Mouse (Mus musculus): ENCODE results near the gene B2m. TPM values are rescaled to one million over a fixed set of nuclear protein-coding genes. Genes with fewer than 3 reads are reported as not detected.

B2m gene
- polyA plus RNA-seq, 2 experiments = 145 to 308 TPM

- ATAC-seq (ENCODE audit: low FRiP score, low read depth) = no peak
- no peak overlapping the region for H3K4me3 ChIP-seq (replicated peaks; ENCODE audit: low read length)
- H3K9me3 ChIP-seq (ENCODE audit: control insufficient read depth, low read length) = no peaks in the 10 kb centered on the region
- H3K9ac ChIP-seq (ENCODE audit: low read depth, low read length, severe bottlenecking) = no peak overlapping the region
- 73% methylated on average over 11 of the region's 11 CpGs for WGBS
- no peak for TF ChIP-seq POLR2A (IDR thresholded peaks at IDR 0.05; ENCODE audit: borderline replicate concordance, extremely low read depth, insufficient read depth, insufficient read length)
- H3K4me1 ChIP-seq (ENCODE audit: control insufficient read depth, insufficient read depth, low read length) = 0 out of 2 replicates have a peak, but pooled peaks cover 4% of the 10 kb centered on the region
- peak overlapping the region; percentile 29; the same call in 1 of the 2 replicates for H3K27ac ChIP-seq (replicated peaks; ENCODE audit: low read depth, low read length)
- no peaks in the 10 kb centered on the region for H3K27me3 ChIP-seq (ENCODE audit: control insufficient read depth, insufficient read depth, low read length)
- DNase-seq (ENCODE audit: low spot score) = no peak
- H3K36me3 ChIP-seq (ENCODE audit: control insufficient read depth, insufficient read depth, low read length) = no peaks in the 10 kb centered on the region
- H3K4me2 ChIP-seq (replicated peaks; ENCODE audit: low read depth, low read length, severe bottlenecking) = no peak overlapping the region
Observed at GRCm38 (mm10) chr2:122164293-122164692, 16.8 kb downstream of the B2m start.

GRCm38 (mm10) chr2:122171292-122171691 lies 23.8 kb downstream of the B2m start:
- WGBS = 86% methylated on average over 6 of the region's 6 CpGs
- Histone ChIP-seq H3K4me2 (replicated peaks; ENCODE audit: low read depth, low read length, severe bottlenecking) (no peak overlapping the region), H3K9me3 (ENCODE audit: control insufficient read depth, low read length) (no peaks in the 10 kb centered on the region), H3K27ac (replicated peaks; ENCODE audit: low read depth, low read length) (no peak overlapping the region), H3K4me1 (ENCODE audit: control insufficient read depth, insufficient read depth, low read length) (no peaks in the 10 kb centered on the region), H3K9ac (ENCODE audit: low read depth, low read length, severe bottlenecking) (no peak overlapping the region), H3K36me3 (ENCODE audit: control insufficient read depth, insufficient read depth, low read length) (no peaks in the 10 kb centered on the region), H3K4me3 (replicated peaks; ENCODE audit: low read length) (no peak overlapping the region), H3K27me3 (ENCODE audit: control insufficient read depth, insufficient read depth, low read length) (no peaks in the 10 kb centered on the region)
- no peak for DNase-seq (ENCODE audit: low spot score)
- ATAC-seq (ENCODE audit: low FRiP score, low read depth) = no peak
- no peak for TF ChIP-seq POLR2A (IDR thresholded peaks at IDR 0.05; ENCODE audit: borderline replicate concordance, extremely low read depth, insufficient read depth, insufficient read length)

- Histone ChIP-seq H3K4me3 (replicated peaks; ENCODE audit: low read length) (no peak overlapping the region), H3K27ac (replicated peaks; ENCODE audit: low read depth, low read length) (no peak overlapping the region), H3K27me3 (ENCODE audit: control insufficient read depth, insufficient read depth, low read length) (no peaks in the 10 kb centered on the region), H3K4me1 (ENCODE audit: control insufficient read depth, insufficient read depth, low read length) (no peaks in the 10 kb centered on the region), H3K36me3 (ENCODE audit: control insufficient read depth, insufficient read depth, low read length) (no peaks in the 10 kb centered on the region), H3K9ac (ENCODE audit: low read depth, low read length, severe bottlenecking) (no peak overlapping the region), H3K9me3 (ENCODE audit: control insufficient read depth, low read length) (no peaks in the 10 kb centered on the region), H3K4me2 (replicated peaks; ENCODE audit: low read depth, low read length, severe bottlenecking) (no peak overlapping the region)
- no peak for TF ChIP-seq POLR2A (IDR thresholded peaks at IDR 0.05; ENCODE audit: borderline replicate concordance, extremely low read depth, insufficient read depth, insufficient read length)
- 96% methylated on average over 2 of the region's 2 CpGs for WGBS
- DNase-seq (ENCODE audit: low spot score) (no peak), ATAC-seq (ENCODE audit: low FRiP score, low read depth) (no peak)
Observed at GRCm38 (mm10) chr2:122172188-122172587, 24.7 kb downstream of the B2m start.

- no peak overlapping the region for H3K4me3 ChIP-seq (replicated peaks; ENCODE audit: low read length)
- no peak overlapping the region for H3K9ac ChIP-seq (ENCODE audit: low read depth, low read length, severe bottlenecking)
- no peak overlapping the region for H3K27ac ChIP-seq (replicated peaks; ENCODE audit: low read depth, low read length)
- DNase-seq (ENCODE audit: low spot score) (no peak), ATAC-seq (ENCODE audit: low FRiP score, low read depth) (no peak)
- TF ChIP-seq POLR2A (IDR thresholded peaks at IDR 0.05; ENCODE audit: borderline replicate concordance, extremely low read depth, insufficient read depth, insufficient read length) = no peak
- WGBS = 72% methylated on average over 8 of the region's 8 CpGs
- H3K36me3 ChIP-seq (ENCODE audit: control insufficient read depth, insufficient read depth, low read length) = no peaks in the 10 kb centered on the region
- H3K27me3 ChIP-seq (ENCODE audit: control insufficient read depth, insufficient read depth, low read length) = no peaks in the 10 kb centered on the region
- H3K9me3 ChIP-seq (ENCODE audit: control insufficient read depth, low read length) = no peaks in the 10 kb centered on the region
- no peaks in the 10 kb centered on the region for H3K4me1 ChIP-seq (ENCODE audit: control insufficient read depth, insufficient read depth, low read length)
- H3K4me2 ChIP-seq (replicated peaks; ENCODE audit: low read depth, low read length, severe bottlenecking) = no peak overlapping the region
Observed at GRCm38 (mm10) chr2:122180051-122180822, 32.8 kb downstream of the B2m start.

- WGBS = 89% methylated on average over 4 of the region's 4 CpGs
Observed at GRCm38 (mm10) chr2:122185086-122185485, 37.6 kb downstream of the B2m start.

More at GRCm38 (mm10) chr2:122185086-122185485, 37.6 kb downstream of the B2m start:
- no peaks in the 10 kb centered on the region for H3K9me3 ChIP-seq (ENCODE audit: control insufficient read depth, low read length)
- no peak for TF ChIP-seq POLR2A (IDR thresholded peaks at IDR 0.05; ENCODE audit: borderline replicate concordance, extremely low read depth, insufficient read depth, insufficient read length)
- H3K4me1 ChIP-seq (ENCODE audit: control insufficient read depth, insufficient read depth, low read length) = no peaks in the 10 kb centered on the region
- no peak for ATAC-seq (ENCODE audit: low FRiP score, low read depth)
- H3K36me3 ChIP-seq (ENCODE audit: control insufficient read depth, insufficient read depth, low read length) = no peaks in the 10 kb centered on the region
- no peak overlapping the region for H3K4me2 ChIP-seq (replicated peaks; ENCODE audit: low read depth, low read length, severe bottlenecking)
- H3K9ac ChIP-seq (ENCODE audit: low read depth, low read length, severe bottlenecking) = no peak overlapping the region
- H3K27ac ChIP-seq (replicated peaks; ENCODE audit: low read depth, low read length) = no peak overlapping the region
- no peak for DNase-seq (ENCODE audit: low spot score)
- H3K27me3 ChIP-seq (ENCODE audit: control insufficient read depth, insufficient read depth, low read length) = no peaks in the 10 kb centered on the region
- no peak overlapping the region for H3K4me3 ChIP-seq (replicated peaks; ENCODE audit: low read length)

All from limb, embryonic 14.5 days (tissue).